Mouse (Mus musculus) spleen, postnatal 4 days (tissue): Measurements from ENCODE around the gene Scfd2.

ENCODE experiments used
- DNase-seq, 2 experiments: peaks; one replicate each; pipeline ENCODE4 v3.0.0; 2022; ENCODE audit warnings: low spot score in 2 of 2

Scfd2 gene

DNA sequence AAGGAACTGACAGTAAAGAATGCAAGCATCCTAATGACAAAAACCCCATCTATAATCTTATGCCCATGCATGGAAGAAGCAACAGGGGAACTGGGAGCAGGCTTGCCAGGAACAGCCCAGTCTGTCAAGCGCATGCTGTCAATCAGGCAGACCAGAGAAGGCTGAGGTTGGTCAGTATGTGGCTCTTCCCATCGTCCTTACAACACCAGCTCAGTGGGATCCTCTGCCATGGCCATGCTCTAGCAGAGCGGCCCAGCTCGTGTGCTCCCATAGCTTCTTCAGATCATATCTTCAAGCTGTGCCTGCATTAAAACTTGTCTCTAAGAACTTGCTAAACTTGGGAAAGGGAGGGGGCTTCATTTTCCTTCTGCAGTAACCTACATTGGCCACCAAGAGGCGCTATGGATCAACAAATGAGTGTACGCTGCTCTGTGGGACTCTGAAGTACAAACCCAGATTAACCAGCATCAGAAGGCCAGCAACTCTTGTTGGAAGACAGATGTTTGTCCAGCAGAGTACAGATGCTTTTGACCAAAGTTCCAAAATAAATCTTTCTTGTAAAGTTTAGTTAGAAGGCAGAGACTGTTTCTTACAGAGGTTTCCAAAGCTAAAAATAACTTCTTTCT, 220.2 kb downstream of the Scfd2 start:
- DNase-seq = no peak

DNA sequence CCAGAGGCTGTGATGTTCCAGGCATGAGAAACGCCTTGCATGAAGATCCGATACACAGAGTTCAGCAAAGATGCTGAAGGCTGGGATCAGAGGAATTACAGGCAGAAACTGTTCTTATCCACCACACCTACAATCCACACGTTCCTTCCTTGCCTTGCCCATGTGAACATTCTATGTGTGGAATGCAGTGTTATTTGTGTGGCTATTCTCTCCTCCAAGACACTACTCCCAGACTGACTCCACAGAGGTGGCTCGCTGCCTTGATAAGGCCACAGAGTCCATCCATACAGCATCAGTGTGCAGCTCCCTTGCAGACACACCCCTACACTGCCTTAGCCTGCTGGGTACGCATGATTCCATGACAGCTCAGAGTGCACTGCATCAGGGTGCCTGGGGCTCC, 221.5 kb downstream of the Scfd2 start:
- no peak for DNase-seq

GRCm38 (mm10) chr5:74307242-74307641, 224.3 kb downstream of the Scfd2 start:
- DNase-seq = no peak

GRCm38 (mm10) chr5:74305533-74306189, 225.9 kb downstream of the Scfd2 start:
- DNase-seq = no peak

- no peak for DNase-seq
These were observed 226.8 kb downstream of the Scfd2 start for GRCm38 (mm10) chr5:74304767-74305166.

- DNase-seq = no peak
These were observed 229.2 kb downstream of the Scfd2 start for GRCm38 (mm10) chr5:74302331-74302730.

GRCm38 (mm10) chr5:74301443-74301842, 230.1 kb downstream of the Scfd2 start:
- DNase-seq = no peak

- no peak for DNase-seq
These were observed 230.6 kb downstream of the Scfd2 start for GRCm38 (mm10) chr5:74300931-74301330.

DNA sequence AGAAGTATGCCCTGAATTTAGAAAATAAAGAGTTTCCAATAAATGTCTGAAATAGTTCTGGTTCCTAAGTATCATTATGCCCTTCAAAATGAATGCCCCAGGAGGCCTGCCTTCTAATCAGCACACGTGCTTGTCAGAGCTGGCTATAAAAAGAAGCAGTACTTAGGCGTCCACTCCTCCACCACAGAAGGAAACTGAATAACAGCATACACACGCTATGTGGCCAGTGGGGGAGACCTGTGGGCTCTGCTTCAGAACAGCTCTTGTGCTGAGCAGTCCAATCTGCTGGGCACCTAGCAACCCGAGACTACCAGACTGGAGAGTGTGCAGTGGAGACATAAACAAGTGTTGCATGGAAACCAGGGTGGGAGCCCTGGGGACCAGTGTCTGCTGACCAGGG, 231.4 kb downstream of the Scfd2 start:
- DNase-seq = no peak

- DNase-seq = no peak
These were observed 234.4 kb downstream of the Scfd2 start for GRCm38 (mm10) chr5:74297113-74297512.

DNA sequence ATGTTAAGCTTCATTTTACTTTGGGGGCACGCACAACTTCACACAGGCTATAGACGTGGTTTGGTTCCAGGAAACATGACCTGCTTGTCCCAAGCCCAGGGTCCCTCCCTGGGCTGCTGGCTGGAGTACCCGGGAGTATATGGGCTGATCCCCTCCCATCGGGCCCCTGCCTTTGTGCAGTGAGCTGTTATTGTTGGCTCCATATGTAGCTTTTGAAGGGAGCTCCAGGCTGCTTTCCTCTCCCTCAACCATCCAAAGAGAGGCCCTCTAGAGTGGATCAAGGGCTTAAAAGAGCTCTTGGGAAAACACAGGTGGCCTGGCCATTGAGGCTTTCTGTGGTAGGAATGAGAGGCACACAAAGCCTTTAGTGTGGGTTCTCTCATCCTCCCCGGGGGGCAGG, 235.5 kb downstream of the Scfd2 start:
- no peak for DNase-seq

DNA sequence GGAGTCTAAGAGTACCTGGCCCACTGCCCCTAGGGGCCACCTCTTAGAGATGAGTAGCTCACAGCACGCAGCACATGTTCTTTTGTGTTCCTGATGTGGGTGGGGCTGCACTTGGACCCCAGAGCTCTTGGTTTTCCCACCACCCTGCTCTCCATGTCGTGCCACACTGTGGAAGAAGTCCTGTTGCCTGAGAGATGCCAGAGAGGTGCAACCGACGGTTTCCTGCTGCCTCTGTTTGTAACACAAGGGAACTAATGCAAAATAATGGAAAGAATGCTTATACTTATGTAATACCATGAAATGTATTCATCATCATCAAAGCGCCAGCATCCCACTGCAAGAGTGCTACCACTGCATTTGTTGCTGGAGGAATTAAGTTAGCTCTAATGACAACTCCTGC, 238.0 kb downstream of the Scfd2 start:
- DNase-seq = no peak

DNA sequence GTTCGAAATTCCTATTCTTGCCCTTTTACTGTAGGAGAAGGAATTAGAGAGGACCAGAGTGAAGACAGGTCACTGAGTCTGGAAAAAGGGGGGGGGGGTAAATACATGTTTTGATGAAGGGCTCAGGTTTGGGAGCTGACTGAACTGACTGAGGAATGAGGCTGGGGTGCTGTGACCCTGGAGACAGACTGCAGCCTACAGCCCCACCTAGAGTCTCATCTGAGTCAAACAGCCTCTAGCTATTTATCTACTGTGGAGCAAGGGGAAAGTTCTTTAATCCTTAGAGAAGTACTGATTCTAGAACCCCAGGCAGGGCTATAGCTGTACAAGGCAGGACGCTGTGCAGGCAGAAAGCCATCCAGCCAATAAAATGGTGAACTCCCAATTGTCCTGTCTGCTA, 239.5 kb downstream of the Scfd2 start:
- no peak for DNase-seq

GRCm38 (mm10) chr5:74291575-74291974, 240.0 kb downstream of the Scfd2 start:
- DNase-seq = no peak

GRCm38 (mm10) chr5:74289957-74290356, 241.6 kb downstream of the Scfd2 start:
- no peak for DNase-seq

- DNase-seq = no peak
These were observed 243.4 kb downstream of the Scfd2 start for GRCm38 (mm10) chr5:74288206-74288605.

DNA sequence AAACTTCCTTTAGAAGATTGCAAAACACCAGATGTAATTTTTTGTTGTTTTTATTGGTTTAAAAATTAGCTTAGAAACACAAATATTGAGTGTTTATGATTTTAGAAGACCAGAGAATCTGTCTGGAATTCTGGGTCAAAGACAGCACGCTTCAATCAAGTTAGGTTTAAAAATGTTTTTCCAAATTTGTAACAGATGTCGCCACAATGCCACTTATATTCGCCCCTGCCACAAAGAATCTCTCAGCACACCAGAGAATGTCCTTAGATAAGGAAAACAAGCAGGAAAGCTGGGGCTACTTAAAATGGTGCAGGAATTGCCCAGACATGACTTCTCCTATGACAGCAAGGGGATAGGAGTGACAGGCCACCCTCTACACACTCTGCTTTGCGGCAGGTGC, 245.3 kb downstream of the Scfd2 start:
- DNase-seq = no peak

DNA sequence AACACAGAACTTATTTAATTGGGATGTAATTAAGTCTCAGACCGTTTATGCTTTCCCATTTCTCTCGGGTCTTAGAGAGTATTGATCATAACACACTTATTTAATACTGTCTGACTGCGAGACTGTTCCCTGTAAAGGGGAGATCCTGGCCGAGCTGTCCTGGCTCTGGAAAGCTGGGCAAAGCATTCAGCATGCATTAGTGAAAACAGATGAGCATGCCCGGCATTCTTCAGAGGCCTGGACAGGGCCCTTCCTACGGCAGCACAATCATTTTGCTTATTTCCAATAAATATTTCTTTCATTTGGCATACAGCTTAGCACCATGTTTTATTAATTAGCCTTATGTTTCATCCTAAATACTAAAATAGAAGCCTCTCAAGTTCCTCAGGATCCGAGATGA, 245.8 kb downstream of the Scfd2 start:
- DNase-seq = no peak

DNA sequence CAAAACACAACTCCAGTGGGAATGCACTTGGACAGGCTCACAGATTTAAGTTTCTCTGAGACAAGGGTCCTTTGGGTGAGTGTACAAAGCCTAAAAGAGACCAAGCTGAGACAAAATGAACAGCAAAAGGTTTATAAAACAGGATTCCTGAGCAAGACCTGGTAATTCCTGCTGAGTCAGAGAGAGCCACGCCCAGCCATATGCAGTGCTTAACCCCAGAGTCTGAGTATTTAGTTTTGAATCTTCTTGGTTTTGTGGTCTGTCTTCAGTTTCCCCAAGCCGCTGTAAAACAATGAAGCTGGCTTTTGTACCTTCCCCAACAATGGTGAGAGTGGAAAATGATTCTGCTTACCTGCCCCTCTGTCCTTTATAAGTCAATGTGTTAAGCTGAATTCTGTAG, 246.3 kb downstream of the Scfd2 start:
- DNase-seq = no peak

DNA sequence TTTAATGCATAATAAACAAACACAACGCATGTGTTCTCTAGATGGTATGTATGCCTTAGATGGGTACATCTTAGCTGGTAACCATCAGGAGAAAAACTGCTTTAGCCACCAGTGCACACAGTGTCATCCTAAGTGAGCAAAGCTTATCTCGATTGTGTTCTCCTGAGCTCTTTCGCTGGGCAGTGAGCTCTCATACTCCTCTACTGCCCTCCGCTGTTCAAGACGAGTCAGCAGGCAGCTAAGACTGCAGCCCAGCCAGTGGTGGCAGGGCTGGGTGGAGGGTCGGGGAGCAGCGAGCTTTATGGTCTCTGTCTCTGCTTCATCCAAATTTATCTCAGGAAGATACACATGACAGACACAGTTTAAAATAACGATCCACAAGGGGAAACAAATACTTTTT, 248.0 kb downstream of the Scfd2 start:
- no peak for DNase-seq

- DNase-seq = no peak
These were observed 250.1 kb downstream of the Scfd2 start for GRCm38 (mm10) chr5:74281480-74281879.

GRCm38 (mm10) chr5:74279673-74280072, 251.9 kb downstream of the Scfd2 start:
- DNase-seq = no peak

GRCm38 (mm10) chr5:74278428-74278827, 253.1 kb downstream of the Scfd2 start:
- no peak for DNase-seq

GRCm38 (mm10) chr5:74277712-74278111, 253.8 kb downstream of the Scfd2 start:
- peak; percentile 61 to 81 for DNase-seq
